Mouse (Mus musculus) mature B cell (primary cell): Measurements from ENCODE around the gene Ppard.

Source experiments
- in situ Hi-C: fragments of 300-500 bp; cut with MboI; formaldehyde crosslinking; loops from 2 replicates; pipeline ENCODE4 v1.14.3; 2019

The Ppard gene

GRCm38 (mm10) chr17:28223561-28224391 lies 8.7 kb upstream of the Ppard start:
- in situ Hi-C loops = no loop called here

GRCm38 (mm10) chr17:28224615-28225014 lies 7.9 kb upstream of the Ppard start:
- in situ Hi-C loops = no loop called here

DNA sequence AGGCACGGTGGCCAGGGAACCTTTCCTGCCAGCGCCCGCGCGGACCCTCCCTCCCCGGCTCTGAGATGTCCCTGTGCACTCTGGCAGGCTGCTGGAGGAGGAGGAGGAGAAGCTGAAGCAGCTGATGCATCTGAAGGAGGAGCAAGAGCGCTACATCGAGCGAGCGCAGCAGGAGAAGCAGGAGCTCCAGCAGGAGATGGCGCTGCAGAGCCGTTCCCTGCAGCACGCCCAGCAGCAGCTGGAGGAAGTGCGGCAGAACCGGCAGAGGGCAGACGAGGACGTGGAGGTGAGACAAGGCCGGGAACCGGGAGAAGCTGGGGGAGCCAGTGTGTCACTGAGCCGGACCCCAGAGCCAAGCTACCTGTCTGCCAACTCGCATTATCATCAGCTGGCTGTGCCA lies 6.5 kb upstream of the Ppard start:
- in situ Hi-C loops = no loop called here

DNA sequence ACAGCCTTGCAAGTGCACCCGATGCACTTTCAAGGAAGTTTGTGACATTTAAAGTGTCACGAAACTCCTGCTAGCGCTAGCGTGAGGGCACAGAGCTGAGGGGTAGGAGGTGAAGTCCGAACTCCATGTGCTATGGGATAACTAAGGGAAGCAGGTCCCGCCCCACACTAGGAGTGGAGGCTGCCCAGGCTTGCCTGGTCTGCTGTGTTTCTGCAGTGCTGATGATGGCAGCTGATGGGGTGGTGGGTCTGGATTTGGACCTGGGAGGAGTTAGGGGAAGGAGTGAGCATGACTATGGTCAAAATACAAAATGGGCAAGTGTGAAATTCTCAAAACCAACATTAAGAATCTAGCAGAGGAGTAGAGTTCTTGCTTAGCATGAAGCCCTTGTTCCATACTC lies 2.0 kb upstream of the Ppard start:
- in situ Hi-C loops = no loop called here

- in situ Hi-C loops = no loop called here
Observed at GRCm38 (mm10) chr17:28231026-28231736, 1.3 kb upstream of the Ppard start.

GRCm38 (mm10) chr17:28233091-28233731 lies 711 bp downstream of the Ppard start:
- in situ Hi-C loops = no loop called here

DNA sequence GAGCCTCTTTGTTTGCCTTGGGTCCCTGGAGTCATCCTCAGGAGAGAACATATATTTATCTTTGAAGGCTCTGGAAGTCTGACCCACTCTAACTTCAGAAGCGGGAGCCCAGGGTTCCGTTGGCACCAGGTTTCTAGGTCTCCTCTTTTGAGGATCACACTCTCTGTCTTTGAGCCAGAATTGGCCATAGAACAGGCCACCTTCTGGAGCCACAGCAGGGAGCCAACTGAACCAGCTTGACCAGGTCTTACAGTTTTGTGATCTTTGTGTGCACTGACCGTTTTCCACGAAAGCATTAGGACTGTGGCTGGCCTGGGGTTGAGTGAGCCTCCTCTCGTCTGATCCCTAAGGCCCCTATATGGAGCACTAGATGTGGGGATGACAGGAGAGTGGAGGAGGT lies 2.1 kb downstream of the Ppard start:
- in situ Hi-C loops = no loop called here

DNA sequence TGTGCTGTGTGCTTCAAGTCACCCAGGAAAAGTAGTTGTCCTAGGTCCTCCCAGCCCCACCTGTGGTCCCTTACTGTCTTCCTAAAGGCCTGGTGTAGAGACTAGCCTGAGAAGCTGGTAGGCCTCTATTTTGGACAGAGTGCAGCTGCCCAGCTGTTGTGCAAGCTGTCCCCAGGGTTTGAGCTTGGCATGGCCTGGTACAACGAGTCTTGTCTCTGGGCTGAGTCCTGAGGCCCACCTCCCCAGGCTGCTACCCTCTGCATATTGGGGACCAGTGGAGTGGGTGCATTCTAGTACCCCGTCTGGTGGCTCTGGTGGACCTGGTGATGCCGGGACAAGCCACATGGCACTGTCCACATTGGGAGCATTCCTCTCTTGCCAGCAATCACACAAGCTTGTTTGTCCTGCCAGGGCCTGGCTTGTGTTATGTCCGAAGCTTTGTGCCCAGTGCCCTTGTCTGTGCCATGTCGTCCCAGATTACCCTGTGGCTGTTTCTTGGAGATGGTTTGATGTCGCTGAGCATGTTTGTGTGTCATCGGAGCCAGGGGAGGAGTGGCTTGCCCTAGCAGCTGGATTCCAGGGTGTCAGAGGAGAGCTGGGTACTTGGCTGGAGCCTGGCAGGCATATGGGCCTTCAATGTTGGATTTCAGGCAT lies 3.6 kb downstream of the Ppard start:
- in situ Hi-C loops = no loop called here

GRCm38 (mm10) chr17:28236636-28237015 lies 4.1 kb downstream of the Ppard start:
- in situ Hi-C loops = no loop called here

GRCm38 (mm10) chr17:28237362-28237761 lies 4.9 kb downstream of the Ppard start:
- in situ Hi-C loops = no loop called here

DNA sequence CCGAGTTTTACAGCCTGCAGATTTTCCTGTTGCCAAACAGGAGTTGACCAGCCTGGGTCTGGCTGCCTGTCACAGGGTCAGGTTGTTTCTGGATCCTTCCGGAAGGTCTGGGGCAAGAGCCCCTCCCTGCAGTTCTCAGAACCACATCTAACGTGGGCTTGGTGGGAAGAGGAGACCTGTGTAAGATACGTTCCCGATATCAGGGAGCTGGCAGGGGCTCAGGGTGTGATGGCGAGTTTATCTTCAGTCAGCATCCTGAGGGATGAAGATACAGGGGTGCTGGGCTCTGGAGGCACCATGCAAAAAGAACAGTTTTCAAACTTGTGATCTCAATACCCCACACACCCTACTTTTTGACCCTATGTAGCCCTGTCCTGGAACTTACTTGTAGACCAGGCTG lies 5.4 kb downstream of the Ppard start:
- in situ Hi-C loops = no loop called here

DNA sequence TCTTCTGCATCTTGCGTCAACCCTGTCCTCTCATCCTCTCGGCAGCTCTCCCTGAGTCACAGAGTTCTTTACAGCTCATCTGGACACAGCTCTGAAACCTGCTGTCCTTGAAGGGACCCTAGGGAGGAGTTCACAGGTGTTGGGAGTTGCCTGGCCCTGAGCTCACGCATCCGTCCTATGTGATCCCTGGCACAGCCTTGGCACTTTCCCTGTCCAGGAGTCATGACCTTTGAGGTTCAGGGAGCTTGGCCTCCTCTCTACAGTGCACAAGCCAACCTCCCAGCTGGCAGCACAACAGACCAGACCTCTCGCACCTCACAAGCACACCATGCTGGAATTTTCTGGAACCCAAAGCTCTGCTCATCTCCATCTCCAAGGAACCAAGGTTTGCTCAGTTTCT lies 8.3 kb downstream of the Ppard start:
- in situ Hi-C loops = no loop called here

- in situ Hi-C loops = no loop called here
Observed at GRCm38 (mm10) chr17:28242296-28242695, 9.8 kb downstream of the Ppard start.

GRCm38 (mm10) chr17:28244214-28244613 lies 11.7 kb downstream of the Ppard start:
- in situ Hi-C loops = no loop called here

GRCm38 (mm10) chr17:28244714-28245113 lies 12.2 kb downstream of the Ppard start:
- in situ Hi-C loops = no loop called here

- in situ Hi-C loops = no loop called here
Observed at GRCm38 (mm10) chr17:28246640-28247039, 14.1 kb downstream of the Ppard start.

DNA sequence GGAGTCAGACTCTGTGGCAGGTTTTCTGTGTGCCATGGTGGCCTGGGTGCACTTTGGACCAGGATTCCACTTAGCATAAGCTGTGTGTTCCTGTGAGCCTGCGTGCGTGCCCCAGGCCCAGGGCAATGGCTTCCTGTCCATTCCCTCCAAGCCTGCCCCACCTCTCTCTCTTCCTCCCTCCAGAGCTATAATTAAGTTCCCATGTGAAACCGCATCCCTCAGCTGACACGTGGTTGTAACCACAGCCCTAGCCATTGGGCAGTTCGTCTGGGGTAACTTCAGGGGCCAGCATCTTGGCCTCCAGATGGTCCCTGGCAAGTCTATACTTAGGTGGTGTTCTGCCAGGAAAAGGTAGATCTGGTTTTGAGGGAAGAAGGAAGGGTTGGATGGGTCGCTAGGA lies 15.1 kb downstream of the Ppard start:
- in situ Hi-C loops = no loop called here

- in situ Hi-C loops = no loop called here
Observed at GRCm38 (mm10) chr17:28249062-28249461, 16.6 kb downstream of the Ppard start.

DNA sequence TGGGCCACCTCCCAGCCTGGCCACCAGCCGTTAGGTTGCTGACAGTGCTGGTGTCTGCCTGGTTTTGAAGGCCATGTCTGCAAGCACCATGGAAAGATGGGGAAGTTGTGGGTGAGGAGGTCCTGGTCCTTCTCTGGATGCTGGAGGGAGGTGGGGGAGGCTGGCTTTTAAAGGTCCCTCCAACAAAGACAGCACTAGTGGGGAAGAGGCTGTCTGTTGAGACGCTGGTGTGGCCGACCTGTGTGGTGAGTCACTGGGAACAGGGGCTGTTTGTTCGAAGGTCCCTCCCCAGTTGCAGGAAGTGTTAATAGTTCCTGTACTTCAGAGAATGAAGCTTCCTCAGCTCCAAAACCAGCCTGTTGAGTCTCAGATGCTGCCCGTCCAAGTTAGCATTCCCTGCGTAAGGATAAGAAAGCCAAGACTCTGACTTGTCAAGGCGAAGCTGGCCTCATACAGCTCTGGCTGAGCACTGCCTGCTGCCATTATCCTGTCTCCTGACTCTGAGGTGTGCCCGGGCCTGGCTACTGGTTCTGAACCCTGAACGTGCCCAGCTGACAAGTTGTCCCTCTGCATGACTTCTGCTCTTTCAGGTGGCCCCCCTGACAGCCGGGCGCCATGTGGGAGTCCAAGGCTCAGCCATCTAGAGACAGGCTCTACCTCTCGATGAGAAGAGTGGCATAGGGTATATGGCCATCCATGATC lies 19.2 kb downstream of the Ppard start:
- in situ Hi-C loops = no loop called here

- in situ Hi-C loops = no loop called here
Observed at GRCm38 (mm10) chr17:28252281-28252648, 19.8 kb downstream of the Ppard start.

GRCm38 (mm10) chr17:28253216-28253615 lies 20.7 kb downstream of the Ppard start:
- in situ Hi-C loops = no loop called here

- in situ Hi-C loops = no loop called here
Observed at GRCm38 (mm10) chr17:28254804-28255203, 22.3 kb downstream of the Ppard start.
